Mouse (Mus musculus): ENCODE data around the gene Nckipsd. TPM values are rescaled to one million over a fixed set of nuclear protein-coding genes. Genes with fewer than 3 reads are reported as not detected.

The Nckipsd gene
- polyA plus RNA-seq, 1 experiment from 2014 or later = 16.3 TPM

DNA sequence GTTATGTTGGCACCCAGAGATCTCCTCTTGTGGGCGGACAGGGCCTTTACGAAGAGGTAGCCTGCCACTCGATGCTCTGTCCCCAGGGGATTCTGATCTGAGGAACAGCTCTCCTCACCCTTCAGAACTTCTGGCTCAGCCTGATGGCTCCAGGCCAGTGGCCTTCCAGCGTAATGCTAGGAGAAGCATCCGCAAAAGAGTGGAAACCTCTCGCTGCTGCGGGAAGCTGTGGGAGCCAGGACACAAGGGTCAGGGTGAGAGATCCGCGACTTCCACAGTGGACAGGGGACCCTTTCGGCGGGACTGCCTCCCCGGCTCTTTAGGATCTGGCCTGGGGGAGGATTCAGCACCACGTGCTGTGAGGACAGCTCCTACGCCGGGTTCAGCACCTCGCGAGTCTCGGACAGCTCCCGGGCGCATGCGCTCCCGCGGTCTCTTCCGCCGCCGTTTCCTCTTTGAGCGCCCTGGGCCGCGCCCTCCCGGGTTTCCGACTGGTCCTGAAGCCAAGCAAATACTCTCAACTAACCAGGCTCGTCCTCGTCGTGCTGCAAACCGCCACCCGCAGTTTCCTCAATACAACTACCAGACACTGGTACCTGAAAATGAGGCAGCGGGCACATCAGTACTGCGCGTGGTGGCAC, 18.7 kb downstream of the Nckipsd start:
- Histone ChIP-seq H3K27me3 (peaks cover 93% of the 10 kb centered on the region), H3K27ac (no peak overlapping the region), H3K4me2 (peak overlapping the region; percentile 78), H3K9ac (no peak overlapping the region), H3K36me3 (no peaks in the 10 kb centered on the region), H3K4me3 (replicated peaks) (peak overlapping the region; percentile 50), H3K9me3 (replicated peaks) (no peaks in the 10 kb centered on the region), H3K4me1 (peaks cover 30% of the 10 kb centered on the region)
- peak; percentile 66 for ATAC-seq (replicated peaks; ENCODE audit: low FRiP score)
- 2% methylated on average over 39 of the region's 39 CpGs for WGBS

DNA sequence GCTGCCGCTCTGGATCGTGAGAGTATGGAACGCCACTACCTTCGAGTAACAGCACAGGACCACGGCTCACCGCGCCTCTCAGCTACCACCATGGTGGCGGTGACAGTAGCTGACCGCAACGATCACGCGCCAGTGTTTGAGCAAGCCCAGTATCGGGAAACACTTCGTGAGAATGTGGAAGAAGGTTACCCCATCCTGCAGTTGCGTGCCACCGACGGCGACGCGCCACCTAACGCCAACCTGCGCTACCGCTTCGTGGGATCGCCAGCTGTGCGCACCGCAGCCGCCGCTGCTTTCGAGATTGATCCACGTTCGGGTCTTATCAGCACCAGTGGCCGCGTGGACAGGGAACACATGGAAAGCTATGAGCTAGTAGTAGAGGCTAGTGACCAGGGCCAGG, 19.3 kb downstream of the Nckipsd start:
- no peak overlapping the region for H3K27ac ChIP-seq
- H3K4me1 ChIP-seq = peaks cover 34% of the 10 kb centered on the region
- 13% methylated on average over 34 of the region's 34 CpGs for WGBS
- H3K36me3 ChIP-seq = no peaks in the 10 kb centered on the region
- no peak overlapping the region for H3K9ac ChIP-seq
- H3K9me3 ChIP-seq (replicated peaks) = no peaks in the 10 kb centered on the region
- no peak for ATAC-seq (replicated peaks; ENCODE audit: low FRiP score)
- H3K4me2 ChIP-seq = peak overlapping the region; percentile 78
- peaks cover 94% of the 10 kb centered on the region for H3K27me3 ChIP-seq
- peak overlapping the region; percentile 50 for H3K4me3 ChIP-seq (replicated peaks)

DNA sequence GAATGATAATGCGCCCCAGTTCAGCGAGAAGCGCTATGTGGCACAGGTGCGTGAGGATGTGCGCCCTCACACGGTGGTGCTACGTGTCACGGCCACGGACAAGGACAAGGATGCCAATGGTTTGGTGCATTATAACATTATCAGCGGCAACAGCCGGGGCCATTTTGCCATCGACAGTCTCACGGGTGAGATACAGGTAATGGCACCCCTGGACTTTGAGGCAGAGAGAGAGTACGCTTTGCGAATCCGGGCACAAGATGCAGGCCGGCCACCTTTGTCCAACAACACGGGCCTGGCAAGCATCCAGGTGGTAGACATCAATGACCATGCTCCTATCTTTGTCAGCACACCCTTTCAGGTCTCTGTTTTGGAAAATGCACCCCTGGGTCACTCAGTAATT, 19.7 kb downstream of the Nckipsd start:
- Histone ChIP-seq H3K4me1 (peaks cover 37% of the 10 kb centered on the region), H3K4me2 (peak overlapping the region; percentile 78; the same call in 1 of the 2 replicates), H3K4me3 (replicated peaks) (peak overlapping the region; percentile 50; the same call in 1 of the 2 replicates), H3K36me3 (no peaks in the 10 kb centered on the region), H3K27ac (no peak overlapping the region), H3K9me3 (replicated peaks) (no peaks in the 10 kb centered on the region), H3K27me3 (peaks cover 96% of the 10 kb centered on the region), H3K9ac (no peak overlapping the region)
- ATAC-seq (replicated peaks; ENCODE audit: low FRiP score) = no peak
- WGBS = 62% methylated on average over 18 of the region's 18 CpGs

- no peak for ATAC-seq (replicated peaks; ENCODE audit: low FRiP score)
Observed at GRCm38 (mm10) chr9:108831637-108832036, 23.5 kb downstream of the Nckipsd start.

DNA sequence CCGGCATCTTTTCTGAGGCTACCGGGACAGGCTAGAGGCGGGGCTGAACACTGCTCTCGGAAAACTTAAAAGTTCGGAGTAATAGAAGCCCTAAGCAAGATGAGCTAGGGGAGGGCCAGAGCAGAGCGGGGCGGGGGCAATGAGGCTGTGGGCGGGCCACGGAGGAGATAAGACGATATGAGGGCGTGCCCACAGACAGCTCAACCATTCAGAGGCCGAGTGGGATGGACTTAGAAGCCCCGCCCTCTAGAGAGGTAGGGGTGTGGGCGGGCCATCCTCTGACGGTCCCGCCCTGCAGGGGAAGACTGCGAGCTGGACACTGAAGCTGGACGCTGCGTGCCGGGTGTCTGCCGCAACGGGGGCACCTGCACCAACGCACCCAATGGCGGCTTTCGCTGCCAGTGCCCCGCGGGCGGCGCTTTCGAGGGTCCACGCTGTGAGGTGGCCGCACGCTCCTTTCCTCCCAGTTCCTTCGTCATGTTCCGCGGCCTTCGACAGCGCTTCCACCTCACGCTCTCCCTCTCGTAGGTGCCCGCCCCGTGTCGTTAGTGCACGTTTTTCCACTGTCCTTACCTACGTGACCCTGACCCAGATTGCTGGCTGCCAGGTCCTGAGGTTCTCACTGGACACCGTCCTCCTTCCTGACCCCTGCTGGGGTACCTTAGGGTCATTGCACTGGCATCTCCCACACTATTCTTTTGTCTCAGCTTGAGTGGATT, 24.4 kb downstream of the Nckipsd start:
- H3K9ac ChIP-seq = no peak overlapping the region; the same call in 1 of the 2 replicates
- WGBS = 4% methylated on average over 46 of the region's 46 CpGs

More at GRCm38 (mm10) chr9:108831637-108832036, 23.5 kb downstream of the Nckipsd start:
- no peak overlapping the region for H3K27ac ChIP-seq
- H3K9me3 ChIP-seq (replicated peaks) = no peaks in the 10 kb centered on the region
- H3K27me3 ChIP-seq = peaks cover 75% of the 10 kb centered on the region
- 5% methylated on average over 23 of the region's 23 CpGs for WGBS
- H3K4me1 ChIP-seq = peaks cover 25% of the 10 kb centered on the region
- H3K36me3 ChIP-seq = no peaks in the 10 kb centered on the region
- no peak overlapping the region for H3K9ac ChIP-seq
- peak overlapping the region; percentile 47 for H3K4me3 ChIP-seq (replicated peaks)
- peak overlapping the region; percentile 83 for H3K4me2 ChIP-seq

DNA sequence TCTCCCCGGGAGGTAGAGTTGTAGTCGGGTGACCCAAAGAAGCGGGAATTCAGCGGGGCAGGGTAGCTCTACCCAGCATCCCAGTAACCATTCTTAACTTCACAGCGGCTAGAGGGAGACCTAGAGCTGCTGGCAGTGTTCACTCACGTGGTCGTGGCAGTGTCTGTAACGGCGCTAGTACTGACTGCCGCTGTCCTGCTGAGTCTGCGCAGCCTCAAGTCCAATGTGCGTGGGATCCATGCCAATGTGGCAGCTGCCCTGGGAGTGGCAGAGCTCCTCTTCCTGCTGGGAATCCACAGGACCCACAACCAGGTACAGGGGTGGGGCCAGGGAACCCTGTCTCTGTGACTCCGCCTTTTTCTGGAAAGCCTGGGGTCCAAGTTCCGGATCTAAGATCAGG, 34.8 kb downstream of the Nckipsd start:
- ATAC-seq (replicated peaks; ENCODE audit: low FRiP score) = 0 out of 2 replicates have a peak, but pooled peaks have one; percentile 38
- peaks cover 7% of the 10 kb centered on the region for H3K4me1 ChIP-seq

More for the DNA sequence above, 24.4 kb downstream of the Nckipsd start:
- peak; percentile 98 for ATAC-seq (replicated peaks; ENCODE audit: low FRiP score)
- Histone ChIP-seq H3K4me3 (replicated peaks) (peak overlapping the region; percentile 47), H3K4me1 (peaks cover 19% of the 10 kb centered on the region), H3K27me3 (peaks cover 67% of the 10 kb centered on the region), H3K9me3 (replicated peaks) (no peaks in the 10 kb centered on the region), H3K36me3 (no peaks in the 10 kb centered on the region), H3K27ac (no peak overlapping the region), H3K4me2 (peak overlapping the region; percentile 83)

GRCm38 (mm10) chr9:108845390-108845789, 37.2 kb downstream of the Nckipsd start:
- Histone ChIP-seq H3K9me3 (replicated peaks) (no peaks in the 10 kb centered on the region), H3K9ac (no peak overlapping the region), H3K4me1 (peaks cover 7% of the 10 kb centered on the region), H3K27ac (no peak overlapping the region), H3K27me3 (peaks cover 24% of the 10 kb centered on the region; the same call in 1 of the 2 replicates), H3K36me3 (no peaks in the 10 kb centered on the region), H3K4me3 (replicated peaks) (no peak overlapping the region), H3K4me2 (no peak overlapping the region)
- ATAC-seq (replicated peaks; ENCODE audit: low FRiP score) = no peak
- WGBS = 74% methylated on average over 5 of the region's 5 CpGs

More for the DNA sequence above, 34.8 kb downstream of the Nckipsd start:
- Histone ChIP-seq H3K4me2 (peak overlapping the region; percentile 48), H3K9me3 (replicated peaks) (no peaks in the 10 kb centered on the region), H3K4me3 (replicated peaks) (peak overlapping the region; percentile 16; the same call in 1 of the 2 replicates), H3K9ac (no peak overlapping the region; the same call in 1 of the 2 replicates), H3K27ac (no peak overlapping the region), H3K27me3 (peaks cover 24% of the 10 kb centered on the region; the same call in 1 of the 2 replicates), H3K36me3 (no peaks in the 10 kb centered on the region)
- WGBS = 16% methylated on average over 14 of the region's 14 CpGs

DNA sequence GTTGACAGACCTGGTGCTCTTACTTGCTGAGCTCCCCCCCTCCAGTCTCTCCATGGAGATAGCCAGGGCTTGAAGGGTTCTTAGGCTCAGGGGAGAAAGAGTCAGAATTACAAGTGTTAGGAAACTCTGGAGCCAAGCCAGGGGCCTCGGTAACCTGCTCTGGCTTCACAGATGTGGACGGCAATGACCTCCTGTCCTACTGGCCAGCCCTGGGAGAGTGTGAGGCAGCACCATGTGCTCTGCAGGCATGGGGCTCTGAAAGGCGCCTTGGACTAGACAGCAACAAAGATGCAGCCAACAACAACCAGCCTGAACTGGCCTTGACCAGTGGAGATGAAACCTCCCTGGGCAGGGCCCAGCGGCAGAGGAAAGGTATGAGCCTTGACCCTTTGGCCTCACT, 39.2 kb downstream of the Nckipsd start:
- 69% methylated on average over 4 of the region's 4 CpGs for WGBS
- peaks cover 7% of the 10 kb centered on the region for H3K4me1 ChIP-seq

DNA sequence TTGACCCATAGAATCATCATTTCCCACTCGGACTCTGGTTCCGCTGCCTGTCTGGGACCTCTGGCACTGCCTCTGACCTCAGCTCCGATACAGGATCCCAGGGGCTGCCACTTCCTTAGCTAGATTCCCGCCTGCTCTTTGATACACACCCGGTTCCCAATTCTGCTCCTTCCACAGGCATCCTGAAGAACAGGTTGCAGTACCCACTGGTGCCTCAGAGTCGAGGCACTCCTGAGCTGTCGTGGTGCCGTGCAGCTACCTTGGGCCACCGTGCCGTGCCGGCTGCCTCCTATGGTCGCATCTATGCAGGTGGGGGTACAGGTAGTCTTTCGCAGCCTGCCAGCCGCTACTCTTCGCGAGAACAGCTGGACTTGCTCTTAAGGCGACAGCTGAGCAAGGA, 40.3 kb downstream of the Nckipsd start:
- ATAC-seq (replicated peaks; ENCODE audit: low FRiP score) = no peak
- peaks cover 8% of the 10 kb centered on the region for H3K4me1 ChIP-seq
- WGBS = 68% methylated on average over 17 of the region's 17 CpGs
- peaks cover 3% of the 10 kb centered on the region; the same call in 1 of the 2 replicates for H3K27me3 ChIP-seq
- no peaks in the 10 kb centered on the region for H3K9me3 ChIP-seq (replicated peaks)
- no peak overlapping the region for H3K27ac ChIP-seq
- no peak overlapping the region for H3K4me2 ChIP-seq
- H3K4me3 ChIP-seq (replicated peaks) = no peak overlapping the region
- H3K36me3 ChIP-seq = no peaks in the 10 kb centered on the region
- no peak overlapping the region for H3K9ac ChIP-seq

More for the DNA sequence above, 39.2 kb downstream of the Nckipsd start:
- H3K27ac ChIP-seq = no peak overlapping the region
- H3K4me2 ChIP-seq = no peak overlapping the region
- no peak for ATAC-seq (replicated peaks; ENCODE audit: low FRiP score)
- peaks cover 13% of the 10 kb centered on the region; the same call in 1 of the 2 replicates for H3K27me3 ChIP-seq
- no peaks in the 10 kb centered on the region for H3K36me3 ChIP-seq
- H3K4me3 ChIP-seq (replicated peaks) = no peak overlapping the region
- H3K9me3 ChIP-seq (replicated peaks) = no peaks in the 10 kb centered on the region
- no peak overlapping the region for H3K9ac ChIP-seq

GRCm38 (mm10) chr9:108852976-108853375, 44.8 kb downstream of the Nckipsd start, which contains the start of gene Slc26a6:
Slc26a6 (plus strand) TSS chr9:108853283.
- ATAC-seq (replicated peaks; ENCODE audit: low FRiP score) = no peak
- Histone ChIP-seq H3K27me3 (no peaks in the 10 kb centered on the region), H3K36me3 (peaks cover 18% of the 10 kb centered on the region), H3K4me3 (replicated peaks) (peak within 1 kb of the TSS; percentile 77), H3K4me1 (peaks cover 21% of the 10 kb centered on the region), H3K9me3 (replicated peaks) (no peaks in the 10 kb centered on the region), H3K9ac (peak within 1 kb of the TSS; percentile 62), H3K4me2 (peak within 1 kb of the TSS; percentile 91), H3K27ac (peak within 1 kb of the TSS; percentile 90)
- WGBS = 89% methylated on average over 3 of the region's 3 CpGs

DNA sequence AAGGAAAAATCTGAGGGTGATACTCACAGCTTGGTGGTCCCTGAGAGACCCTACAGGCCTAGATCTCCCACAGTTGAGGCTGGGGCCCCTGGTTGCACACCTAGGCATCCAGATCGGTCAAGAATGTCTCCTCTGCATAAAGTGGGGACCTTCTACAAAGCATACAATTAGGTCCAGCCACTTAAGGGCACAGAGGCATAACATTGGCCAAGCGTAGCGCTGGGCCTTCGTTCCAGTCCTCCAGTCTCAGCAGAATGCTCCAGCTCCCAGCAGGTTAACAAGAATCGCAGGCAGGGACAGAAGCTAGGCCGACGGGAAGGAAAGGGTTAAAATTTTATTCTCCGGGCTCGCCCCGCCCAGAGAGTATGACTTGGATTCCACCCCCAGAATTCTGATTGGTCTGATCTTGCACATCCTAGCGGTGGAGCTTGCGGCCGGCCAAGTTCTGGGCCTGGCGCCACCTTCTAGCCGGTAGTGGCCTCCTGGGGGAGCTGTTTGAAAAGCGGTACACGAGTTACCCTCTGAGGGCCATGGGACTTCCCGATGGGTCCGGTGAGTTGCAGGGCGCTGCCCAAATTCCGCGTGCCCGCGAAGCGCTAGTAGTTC, 45.6 kb downstream of the Nckipsd start:
- Histone ChIP-seq H3K27me3 (no peaks in the 10 kb centered on the region), H3K4me1 (peaks cover 21% of the 10 kb centered on the region), H3K36me3 (peaks cover 25% of the 10 kb centered on the region), H3K4me2 (peak overlapping the region; percentile 91), H3K9me3 (replicated peaks) (no peaks in the 10 kb centered on the region), H3K9ac (peak overlapping the region; percentile 62), H3K4me3 (replicated peaks) (peak overlapping the region; percentile 77), H3K27ac (peak overlapping the region; percentile 90)
- WGBS = 2% methylated on average over 25 of the region's 25 CpGs
- peak; percentile 91 for ATAC-seq (replicated peaks; ENCODE audit: low FRiP score)

All from kidney, embryonic 15.5 days (tissue).